Mouse (Mus musculus): ENCODE results near the gene Tbk1. TPM values are rescaled to one million over a fixed set of nuclear protein-coding genes. Genes with fewer than 3 reads are reported as not detected.
A peak's percentile ranks its signal among the peaks of the same experiment; 100 is the strongest.

The Tbk1 gene
- total and polyA plus RNA-seq, 3 experiments: 7.2 to 15.6 (median 14.9) TPM

DNA sequence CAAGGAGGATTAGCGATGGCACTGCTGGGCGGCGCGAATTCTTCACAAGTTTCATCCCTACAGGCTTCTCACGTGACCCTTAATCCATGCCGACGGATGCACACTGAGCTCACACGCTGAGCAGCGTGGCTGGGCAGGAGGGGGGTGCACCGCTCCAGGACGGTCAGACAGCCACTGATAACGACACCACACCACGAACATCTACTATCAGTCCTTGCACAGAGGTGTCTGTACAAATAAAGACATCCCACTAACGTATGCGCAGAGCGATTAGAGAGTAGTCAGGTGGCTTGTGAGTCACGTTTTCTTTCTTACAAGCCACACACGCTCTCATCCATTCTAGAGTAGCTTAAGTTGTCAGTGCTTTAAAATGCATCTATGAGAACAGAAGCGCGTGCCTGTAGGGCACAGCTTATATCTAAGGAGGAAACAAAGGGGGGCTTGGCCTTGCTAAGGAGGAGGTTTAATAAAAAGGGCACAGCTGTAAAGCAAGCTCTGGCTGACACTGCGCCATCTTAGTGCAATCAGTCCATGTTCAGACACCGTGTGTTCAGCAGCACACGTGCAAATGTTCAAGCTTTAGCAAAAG is 17.5 kb downstream of the Tbk1 start:
- H3K36me3 ChIP-seq (ENCODE audit: control insufficient read depth, insufficient read depth, low read length): peaks cover 4% of the 10 kb centered on the region; the same call in 1 of the 2 replicates
- TF ChIP-seq CTCF (IDR thresholded peaks at IDR 0.05): no peak
- WGBS: 56% methylated on average over 23 of the region's 23 CpGs
- H3K4me1 ChIP-seq (ENCODE audit: control insufficient read depth, insufficient read depth, low read length): no peaks in the 10 kb centered on the region
- H3K79me2 ChIP-seq (replicated peaks; ENCODE audit: control insufficient read depth, insufficient read depth, low read length): no peaks in the 10 kb centered on the region
- H3K4me3 ChIP-seq: no peak overlapping the region
- intact Hi-C loops (cut with DNase I): no loop called here
- H3K27me3 ChIP-seq (ENCODE audit: control insufficient read depth, insufficient read depth, low read length): no peaks in the 10 kb centered on the region
- no peak for DNase-seq
- no peak overlapping the region for H3K27ac ChIP-seq
- no peak overlapping the region for H3K9ac ChIP-seq (ENCODE audit: low read depth, low read length)

DNA sequence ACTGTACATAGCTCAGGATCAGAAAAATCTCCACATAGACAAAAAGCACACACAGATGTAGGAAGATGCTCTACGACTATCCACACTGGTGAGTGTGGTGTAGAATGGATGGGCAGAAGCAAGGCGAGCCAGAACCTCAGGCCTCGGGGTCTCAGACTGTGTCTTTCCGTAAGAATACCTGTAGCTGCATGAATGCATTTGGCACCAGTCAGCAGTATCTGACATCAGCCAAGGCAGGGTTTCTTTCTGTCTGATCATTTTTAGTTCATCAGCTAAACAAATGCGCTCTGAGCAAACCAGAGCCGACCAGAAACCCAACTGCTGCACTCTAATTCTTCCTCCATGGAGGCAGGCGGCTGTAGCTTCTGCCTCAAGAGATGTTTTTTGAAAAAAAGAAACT is 18.1 kb downstream of the Tbk1 start:
- intact Hi-C loops (cut with DNase I): no loop called here
- DNase-seq: no peak
- no peak for TF ChIP-seq CTCF (IDR thresholded peaks at IDR 0.05)
- TF ChIP-seq POLR2A (IDR thresholded peaks at IDR 0.05; ENCODE audit: insufficient read depth, low read depth, low read length): no peak
- TF ChIP-seq EP300 (IDR thresholded peaks at IDR 0.05; ENCODE audit: insufficient read depth, low read depth, low read length): no peak
- H3K4me1 ChIP-seq (ENCODE audit: control insufficient read depth, insufficient read depth, low read length): no peaks in the 10 kb centered on the region
- H3K27ac ChIP-seq: no peak overlapping the region
- no peaks in the 10 kb centered on the region for H3K79me2 ChIP-seq (replicated peaks; ENCODE audit: control insufficient read depth, insufficient read depth, low read length)
- H3K36me3 ChIP-seq (ENCODE audit: control insufficient read depth, insufficient read depth, low read length): peaks cover 4% of the 10 kb centered on the region; the same call in 1 of the 2 replicates
- no peak overlapping the region for H3K4me3 ChIP-seq
- no peaks in the 10 kb centered on the region for H3K27me3 ChIP-seq (ENCODE audit: control insufficient read depth, insufficient read depth, low read length)
- WGBS: 90% methylated on average over 7 of the region's 7 CpGs
- H3K9ac ChIP-seq (ENCODE audit: low read depth, low read length): no peak overlapping the region

DNA sequence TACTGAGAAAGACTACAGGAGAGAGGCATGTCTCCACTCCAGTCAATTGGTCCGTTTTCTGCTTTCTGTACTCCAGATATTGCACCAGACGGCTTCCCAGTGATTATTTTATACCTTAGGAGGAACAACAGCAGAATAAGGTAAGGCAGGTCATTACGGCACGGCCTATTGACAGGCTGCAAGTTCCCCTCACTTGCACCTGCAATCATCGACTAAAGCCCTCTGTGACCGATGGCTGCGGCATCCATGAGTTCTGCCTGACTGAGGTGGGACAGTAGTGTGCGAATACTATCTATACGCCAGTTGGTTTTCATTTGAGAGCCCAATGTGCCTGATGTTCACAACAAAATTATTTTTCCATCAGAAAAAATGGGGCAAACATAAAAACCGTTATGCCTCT is 18.6 kb downstream of the Tbk1 start:
- 95% methylated on average over 10 of the region's 10 CpGs for WGBS
- intact Hi-C loops (cut with DNase I): no loop called here
- Histone ChIP-seq H3K36me3 (ENCODE audit: control insufficient read depth, insufficient read depth, low read length) (peaks cover 4% of the 10 kb centered on the region; the same call in 1 of the 2 replicates), H3K4me1 (ENCODE audit: control insufficient read depth, insufficient read depth, low read length) (no peaks in the 10 kb centered on the region), H3K79me2 (replicated peaks; ENCODE audit: control insufficient read depth, insufficient read depth, low read length) (no peaks in the 10 kb centered on the region), H3K27me3 (ENCODE audit: control insufficient read depth, insufficient read depth, low read length) (no peaks in the 10 kb centered on the region), H3K4me3 (no peak overlapping the region), H3K27ac (no peak overlapping the region), H3K9ac (ENCODE audit: low read depth, low read length) (no peak overlapping the region)
- no peak for TF ChIP-seq EP300 (IDR thresholded peaks at IDR 0.05; ENCODE audit: insufficient read depth, low read depth, low read length)
- TF ChIP-seq POLR2A (IDR thresholded peaks at IDR 0.05; ENCODE audit: insufficient read depth, low read depth, low read length): no peak
- no peak for TF ChIP-seq CTCF (IDR thresholded peaks at IDR 0.05)
- no peak for DNase-seq

DNA sequence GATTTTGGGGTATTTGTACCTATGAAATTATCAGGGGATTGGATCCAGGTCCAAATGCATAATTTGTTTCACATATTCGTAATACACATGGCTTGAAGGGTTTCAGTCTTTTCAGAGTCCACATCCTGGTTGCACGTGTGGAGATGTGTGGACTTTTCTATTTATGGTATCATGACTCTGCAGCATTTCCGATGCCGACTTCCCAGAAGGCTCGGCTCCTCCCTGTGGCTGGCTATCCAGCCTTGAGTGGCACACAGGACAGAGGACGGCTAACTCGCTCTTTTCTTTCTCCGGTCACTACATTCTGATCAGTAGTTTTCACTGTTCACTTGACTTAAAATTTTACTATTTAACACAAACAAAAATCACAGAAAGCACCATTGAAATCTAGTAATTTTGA is 22.1 kb downstream of the Tbk1 start:
- TF ChIP-seq CTCF (IDR thresholded peaks at IDR 0.05) (no peak), POLR2A (IDR thresholded peaks at IDR 0.05; ENCODE audit: insufficient read depth, low read depth, low read length) (no peak), EP300 (IDR thresholded peaks at IDR 0.05; ENCODE audit: insufficient read depth, low read depth, low read length) (no peak)
- Histone ChIP-seq H3K79me2 (replicated peaks; ENCODE audit: control insufficient read depth, insufficient read depth, low read length) (no peaks in the 10 kb centered on the region), H3K36me3 (ENCODE audit: control insufficient read depth, insufficient read depth, low read length) (peaks cover 4% of the 10 kb centered on the region; the same call in 1 of the 2 replicates), H3K9ac (ENCODE audit: low read depth, low read length) (no peak overlapping the region), H3K27ac (no peak overlapping the region), H3K4me3 (no peak overlapping the region), H3K4me1 (ENCODE audit: control insufficient read depth, insufficient read depth, low read length) (no peaks in the 10 kb centered on the region), H3K27me3 (ENCODE audit: control insufficient read depth, insufficient read depth, low read length) (no peaks in the 10 kb centered on the region)
- intact Hi-C loops (cut with DNase I): no loop called here
- 39% methylated on average over 8 of the region's 8 CpGs for WGBS
- DNase-seq: no peak

DNA sequence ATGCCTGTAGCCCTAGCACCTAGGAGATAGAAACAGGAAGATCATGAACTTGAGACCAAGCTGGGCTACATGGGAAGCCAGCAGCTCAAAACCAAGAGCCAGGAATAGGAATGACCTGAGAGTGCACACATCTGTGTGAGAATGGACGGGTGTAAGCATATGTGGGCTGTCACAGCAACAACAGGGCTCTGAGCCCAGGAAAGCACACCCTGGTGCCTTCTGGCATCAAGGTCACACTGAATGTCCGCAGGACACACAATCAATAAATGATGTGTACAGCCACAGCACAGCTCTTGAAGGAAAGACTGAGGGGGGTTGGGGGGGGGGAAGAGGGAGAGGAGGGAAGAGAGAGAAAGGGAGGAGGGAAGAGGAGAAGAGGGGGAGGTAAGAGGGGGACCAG is 28.4 kb downstream of the Tbk1 start:
- Histone ChIP-seq H3K27ac (no peak overlapping the region), H3K4me1 (ENCODE audit: control insufficient read depth, insufficient read depth, low read length) (no peaks in the 10 kb centered on the region), H3K79me2 (replicated peaks; ENCODE audit: control insufficient read depth, insufficient read depth, low read length) (no peaks in the 10 kb centered on the region), H3K36me3 (ENCODE audit: control insufficient read depth, insufficient read depth, low read length) (no peaks in the 10 kb centered on the region), H3K4me3 (no peak overlapping the region), H3K27me3 (ENCODE audit: control insufficient read depth, insufficient read depth, low read length) (no peaks in the 10 kb centered on the region), H3K9ac (ENCODE audit: low read depth, low read length) (no peak overlapping the region)
- no peak for TF ChIP-seq CTCF (IDR thresholded peaks at IDR 0.05)
- TF ChIP-seq POLR2A (IDR thresholded peaks at IDR 0.05; ENCODE audit: insufficient read depth, low read depth, low read length): no peak
- TF ChIP-seq EP300 (IDR thresholded peaks at IDR 0.05; ENCODE audit: insufficient read depth, low read depth, low read length): no peak
- intact Hi-C loops (cut with DNase I): no loop called here
- WGBS: 63% methylated on average over 2 of the region's 2 CpGs
- no peak for DNase-seq

DNA sequence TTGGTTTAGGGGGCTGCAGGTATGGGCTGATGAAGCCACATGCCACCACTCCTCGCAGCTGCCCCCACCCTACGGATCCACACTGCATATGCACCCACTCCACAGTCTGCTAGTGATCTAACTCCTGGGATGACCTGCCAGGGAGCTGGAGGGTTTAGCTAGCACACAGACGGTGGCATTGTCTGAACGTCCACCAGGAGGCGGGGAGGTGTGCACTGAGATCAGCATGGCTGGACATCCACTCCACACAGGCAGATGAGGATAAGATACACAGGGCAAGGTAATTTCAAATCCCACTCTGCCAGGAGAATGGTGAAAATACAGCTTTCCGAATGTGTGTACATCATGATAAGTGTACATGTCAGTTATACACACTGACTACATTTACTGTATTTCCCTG is 30.3 kb downstream of the Tbk1 start:
- intact Hi-C loops (cut with DNase I): no loop called here
- WGBS: 77% methylated on average over 6 of the region's 6 CpGs
- no peaks in the 10 kb centered on the region for H3K36me3 ChIP-seq (ENCODE audit: control insufficient read depth, insufficient read depth, low read length)
- no peak for DNase-seq
- no peak overlapping the region for H3K27ac ChIP-seq
- H3K4me1 ChIP-seq (ENCODE audit: control insufficient read depth, insufficient read depth, low read length): no peaks in the 10 kb centered on the region
- H3K27me3 ChIP-seq (ENCODE audit: control insufficient read depth, insufficient read depth, low read length): no peaks in the 10 kb centered on the region
- no peak overlapping the region for H3K4me3 ChIP-seq
- H3K9ac ChIP-seq (ENCODE audit: low read depth, low read length): no peak overlapping the region
- 0 out of 2 replicates have a peak, but pooled peaks have one; percentile 14 for TF ChIP-seq CTCF (IDR thresholded peaks at IDR 0.05)
- TF ChIP-seq EP300 (IDR thresholded peaks at IDR 0.05; ENCODE audit: insufficient read depth, low read depth, low read length): no peak
- no peak for TF ChIP-seq POLR2A (IDR thresholded peaks at IDR 0.05; ENCODE audit: insufficient read depth, low read depth, low read length)
- no peaks in the 10 kb centered on the region for H3K79me2 ChIP-seq (replicated peaks; ENCODE audit: control insufficient read depth, insufficient read depth, low read length)

Data from heart, adult 2 months (tissue).